Mouse (Mus musculus) liver, embryonic 16.5 days (tissue): Measurements from ENCODE around the gene Frmd4b. TPM values are rescaled to one million over a fixed set of nuclear protein-coding genes. Genes with fewer than 3 reads are reported as not detected.

ENCODE experiments used
- ATAC-seq: fragments of 200-750 bp; cut with Nextera tagmentation; 2 replicates; pipeline ENCODE4 v1.8.0; 2017; ENCODE audit warnings: low read depth, mild to moderate bottlenecking, moderate number of reproducible peaks, moderate library complexity
- H3K27ac ChIP-seq: fragments of 300-500 bp; sonication (generic); 2 replicates; pipeline ENCODE4 v1.5.1; 2014; ENCODE audit warnings: mild to moderate bottlenecking, low read length
- H3K27me3 ChIP-seq: fragments of 300-500 bp; sonication (generic); 2 replicates; pipeline ENCODE4 v1.6.1; 2014; ENCODE audit warnings: low read depth, low read length, mixed read lengths; ENCODE audit not compliant: control insufficient read depth, insufficient read depth
- H3K36me3 ChIP-seq: fragments of 300-500 bp; sonication (generic); 2 replicates; pipeline ENCODE4 v1.6.1; 2014; ENCODE audit warnings: mild to moderate bottlenecking; ENCODE audit not compliant: control insufficient read depth, insufficient read depth
- H3K4me1 ChIP-seq: fragments of 300-500 bp; sonication (generic); 2 replicates; pipeline ENCODE4 v1.6.1; 2014; ENCODE audit warnings: low read depth, low read length, mixed read lengths; ENCODE audit not compliant: control insufficient read depth
- H3K4me2 ChIP-seq: fragments of 300-500 bp; sonication (generic); 2 replicates; pipeline ENCODE4 v1.6.1; 2014; ENCODE audit warnings: low read depth, low read length, mixed read lengths
- H3K4me3 ChIP-seq: fragments of 300-500 bp; sonication (generic); 2 replicates; pipeline ENCODE4 v1.5.1; 2014; ENCODE audit warnings: low read depth, mild to moderate bottlenecking, low read length
- H3K9ac ChIP-seq: fragments of 300-500 bp; sonication (generic); 2 replicates; pipeline ENCODE4 v1.6.1; 2014; ENCODE audit warnings: low read depth, low read length
- H3K9me3 ChIP-seq: fragments of 300-500 bp; sonication (generic); replicated peaks from 2 replicates; pipeline ENCODE4 v1.6.1; 2016; ENCODE audit warnings: low read length; ENCODE audit not compliant: control insufficient read depth
- WGBS: fragments of 180-500 bp; shearing (Covaris S2); extraction: QIAGEN DNeasy Blood & Tissue Kit; methylation state at CpG from one replicate; pipeline ENCODE4 v1.1.7; 2014; ENCODE audit not compliant: insufficient replicate concordance; 5-methylcytosine and 5-hydroxymethylcytosine counted together
- polyA plus RNA-seq: library from polyadenylated mRNA; unstranded; fragments of >200 nt; fragmentation: Nextera tagmentation; extraction: Ambion mirVana; gene quantifications from 2 replicates; pipeline ENCODE4 v1.2.1, GENCODE M21; 2015

The Frmd4b gene
- polyA plus RNA-seq, 1 experiment from 2014 or later = 8.9 TPM

- Histone ChIP-seq H3K4me1 (peaks cover 3% of the 10 kb centered on the region; the same call in 1 of the 2 replicates), H3K9me3 (no peaks in the 10 kb centered on the region), H3K27me3 (no peaks in the 10 kb centered on the region), H3K9ac (no peak overlapping the region), H3K4me3 (no peak overlapping the region), H3K36me3 (no peaks in the 10 kb centered on the region; the same call in 1 of the 2 replicates), H3K4me2 (no peak overlapping the region), H3K27ac (0 out of 2 replicates have a peak overlapping the region, but pooled peaks have one; percentile 12)
- 65% methylated on average over 19 of the region's 19 CpGs for WGBS
- no peak for ATAC-seq
Measured at GRCm38 (mm10) chr6:97288047-97288855, 329.1 kb downstream of the Frmd4b start.

DNA sequence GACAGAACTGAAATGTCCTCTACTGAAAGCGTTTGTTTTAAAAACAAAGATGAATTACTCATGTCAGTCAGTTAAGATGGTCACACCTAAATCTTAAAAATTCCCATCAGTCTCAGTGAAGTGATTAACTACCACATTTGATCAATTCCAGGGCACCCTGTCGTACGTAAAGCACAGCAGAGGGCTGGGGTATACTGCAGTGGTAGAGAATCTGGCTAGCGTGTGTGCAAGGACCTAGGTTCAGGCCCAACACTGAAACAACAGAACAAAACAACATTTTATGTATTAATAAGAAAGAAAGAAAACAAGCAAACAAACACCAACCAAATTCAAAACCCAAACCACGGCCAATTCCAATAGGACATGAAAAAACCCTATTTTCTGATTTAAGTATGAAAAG lies 331.0 kb downstream of the Frmd4b start:
- Histone ChIP-seq H3K9ac (no peak overlapping the region), H3K27me3 (no peaks in the 10 kb centered on the region), H3K9me3 (no peaks in the 10 kb centered on the region), H3K4me2 (no peak overlapping the region), H3K36me3 (no peaks in the 10 kb centered on the region), H3K27ac (no peak overlapping the region), H3K4me1 (peaks cover 3% of the 10 kb centered on the region; the same call in 1 of the 2 replicates), H3K4me3 (no peak overlapping the region)
- WGBS = 72% methylated on average over 5 of the region's 5 CpGs
- no peak for ATAC-seq

- H3K9me3 ChIP-seq = no peaks in the 10 kb centered on the region
- no peaks in the 10 kb centered on the region for H3K27me3 ChIP-seq
- H3K4me1 ChIP-seq = no peaks in the 10 kb centered on the region
- H3K4me3 ChIP-seq = no peak overlapping the region
- no peak for ATAC-seq
- H3K36me3 ChIP-seq = no peaks in the 10 kb centered on the region
- H3K27ac ChIP-seq = no peak overlapping the region
- WGBS = 65% methylated on average over 1 of the region's 1 CpGs
- H3K4me2 ChIP-seq = no peak overlapping the region
- no peak overlapping the region for H3K9ac ChIP-seq
Measured at GRCm38 (mm10) chr6:97283676-97284075, 333.7 kb downstream of the Frmd4b start.

- ATAC-seq = no peak
- H3K9ac ChIP-seq = no peak overlapping the region
- no peaks in the 10 kb centered on the region for H3K9me3 ChIP-seq
- H3K4me2 ChIP-seq = no peak overlapping the region
- H3K27ac ChIP-seq = no peak overlapping the region
- no peak overlapping the region for H3K4me3 ChIP-seq
- no peaks in the 10 kb centered on the region; the same call in 1 of the 2 replicates for H3K27me3 ChIP-seq
- no peaks in the 10 kb centered on the region; the same call in 1 of the 2 replicates for H3K4me1 ChIP-seq
- H3K36me3 ChIP-seq = no peaks in the 10 kb centered on the region
- 55% methylated on average over 6 of the region's 6 CpGs for WGBS
Measured at GRCm38 (mm10) chr6:97278878-97279277, 338.5 kb downstream of the Frmd4b start.

DNA sequence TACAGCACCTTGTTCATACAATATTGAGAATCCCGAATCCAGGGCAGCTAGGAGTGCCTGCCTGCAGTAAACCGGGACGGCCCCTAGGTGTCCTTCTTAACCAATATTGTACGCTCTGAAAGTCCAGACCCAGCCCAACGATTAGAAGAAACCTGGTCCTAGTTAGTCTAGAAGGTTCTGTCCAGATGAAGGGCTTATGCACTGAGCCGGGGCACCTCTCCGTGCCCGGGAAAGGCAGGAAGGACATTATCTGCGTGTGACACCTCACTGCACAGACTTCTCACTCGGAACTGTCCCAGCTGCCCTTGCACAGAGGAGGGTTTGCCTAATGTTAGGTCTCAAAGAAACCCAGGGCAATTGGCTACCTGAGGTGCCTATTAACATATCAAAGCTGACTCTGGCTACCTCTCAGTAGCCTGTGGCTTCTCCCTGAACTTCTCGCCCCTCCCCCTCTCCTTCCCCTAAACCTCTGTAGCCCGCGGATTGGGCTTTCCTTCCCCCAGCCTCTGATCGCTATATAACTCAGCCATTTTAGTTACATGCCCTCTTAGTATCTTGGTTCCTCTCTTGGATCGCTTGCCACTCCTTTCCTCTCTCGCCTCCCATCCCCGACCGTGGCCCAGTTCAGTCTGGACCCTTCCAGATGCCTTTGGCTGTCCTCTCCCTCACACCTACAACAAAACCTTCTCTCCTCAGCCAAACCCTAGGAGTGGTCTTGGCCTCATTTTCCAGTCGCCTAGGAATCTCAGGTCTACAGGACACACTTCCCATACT lies 339.1 kb downstream of the Frmd4b start:
- H3K27me3 ChIP-seq = no peaks in the 10 kb centered on the region; the same call in 1 of the 2 replicates
- no peaks in the 10 kb centered on the region for H3K9me3 ChIP-seq
- H3K4me1 ChIP-seq = no peaks in the 10 kb centered on the region; the same call in 1 of the 2 replicates
- H3K36me3 ChIP-seq = no peaks in the 10 kb centered on the region
- peak overlapping the region; percentile 45; the same call in 1 of the 2 replicates for H3K9ac ChIP-seq
- WGBS = 3% methylated on average over 19 of the region's 19 CpGs
- H3K27ac ChIP-seq = no peak overlapping the region
- H3K4me3 ChIP-seq = peak overlapping the region; percentile 43
- H3K4me2 ChIP-seq = peak overlapping the region; percentile 67
- ATAC-seq = peak; percentile 61

DNA sequence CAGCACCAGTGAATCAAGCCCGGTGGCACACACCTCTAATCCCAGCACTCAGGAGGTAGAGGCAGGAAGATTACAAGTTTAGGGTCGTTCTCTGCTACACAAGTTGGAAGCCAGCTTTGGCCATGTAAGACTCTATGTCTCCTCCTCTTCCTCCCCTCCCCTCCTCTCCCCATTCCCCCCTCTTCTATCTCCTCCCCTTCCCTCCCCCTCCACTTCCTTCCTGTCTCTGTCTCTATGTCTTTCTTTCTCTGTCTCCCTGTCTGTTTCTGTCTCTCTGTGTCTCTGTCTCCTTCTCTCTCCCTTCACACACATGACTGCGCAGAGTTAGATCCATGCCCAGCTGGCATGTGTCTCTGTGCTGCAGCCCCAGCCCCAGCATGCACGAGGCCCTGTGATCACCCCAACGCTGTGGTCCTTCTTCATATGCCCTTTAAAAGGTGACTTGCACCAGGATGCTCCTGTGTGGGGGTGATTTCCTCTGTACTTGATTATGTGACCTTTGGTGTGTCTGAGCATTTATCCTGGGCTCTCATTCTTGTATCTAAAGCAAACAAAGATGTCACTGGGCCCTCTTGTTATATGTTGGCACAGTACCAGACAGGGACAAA lies 340.3 kb downstream of the Frmd4b start:
- WGBS = 48% methylated on average over 5 of the region's 5 CpGs
- Histone ChIP-seq H3K36me3 (no peaks in the 10 kb centered on the region), H3K4me1 (no peaks in the 10 kb centered on the region; the same call in 1 of the 2 replicates), H3K4me2 (no peak overlapping the region), H3K9me3 (no peaks in the 10 kb centered on the region), H3K4me3 (no peak overlapping the region), H3K27me3 (no peaks in the 10 kb centered on the region; the same call in 1 of the 2 replicates), H3K9ac (no peak overlapping the region), H3K27ac (no peak overlapping the region)
- ATAC-seq = no peak

GRCm38 (mm10) chr6:97276366-97276765 lies 341.0 kb downstream of the Frmd4b start:
- no peaks in the 10 kb centered on the region for H3K9me3 ChIP-seq
- H3K27ac ChIP-seq = no peak overlapping the region
- ATAC-seq = no peak
- WGBS = 45% methylated on average over 4 of the region's 4 CpGs
- H3K9ac ChIP-seq = no peak overlapping the region
- H3K36me3 ChIP-seq = no peaks in the 10 kb centered on the region
- no peak overlapping the region for H3K4me3 ChIP-seq
- no peak overlapping the region for H3K4me2 ChIP-seq
- H3K4me1 ChIP-seq = no peaks in the 10 kb centered on the region; the same call in 1 of the 2 replicates
- H3K27me3 ChIP-seq = no peaks in the 10 kb centered on the region; the same call in 1 of the 2 replicates

DNA sequence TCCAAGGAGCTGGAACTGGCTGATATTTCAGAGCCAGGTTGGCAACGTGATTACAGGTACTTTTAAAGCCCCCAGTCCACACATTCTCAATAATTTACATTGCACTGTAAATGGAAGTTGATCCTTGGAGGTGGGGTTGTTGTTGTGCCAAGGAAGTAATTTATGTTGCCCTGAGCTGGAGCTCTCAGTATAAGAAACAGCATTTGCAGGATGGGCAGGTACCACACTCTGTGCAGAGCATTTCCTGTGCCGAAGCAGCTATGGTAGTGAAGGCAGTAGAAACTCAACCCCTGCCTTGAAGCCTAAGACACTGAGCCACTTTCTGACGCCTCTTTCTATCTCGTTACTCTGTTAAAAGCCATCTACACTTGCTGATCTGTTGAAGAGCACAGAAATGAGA lies 341.6 kb downstream of the Frmd4b start:
- WGBS = 54% methylated on average over 4 of the region's 4 CpGs
- Histone ChIP-seq H3K4me2 (no peak overlapping the region), H3K27me3 (no peaks in the 10 kb centered on the region; the same call in 1 of the 2 replicates), H3K4me1 (no peaks in the 10 kb centered on the region; the same call in 1 of the 2 replicates), H3K36me3 (no peaks in the 10 kb centered on the region), H3K4me3 (no peak overlapping the region), H3K9ac (no peak overlapping the region), H3K27ac (no peak overlapping the region), H3K9me3 (no peaks in the 10 kb centered on the region)
- ATAC-seq = no peak
